Mouse (Mus musculus) regulatory T cell (primary cell): ENCODE measurements at regions not wholly inside any gene's neighbourhood (a gene's known extent, or its start where the extent isn't known, plus 50 kb on each side); places are given as distances from the start of the nearest gene placed in this dataset.

Source experiments
- in situ Hi-C: fragments of 300-600 bp; cut with MboI, MseI; formaldehyde crosslinking; loops from one replicate; pipeline ENCODE4 v1.15.1; 2025; ENCODE audit warnings: high pct_unique_total_duplicates

- in situ Hi-C loops, result no loop called here
These were observed 715.5 kb downstream of the Fam181b start for GRCm38 (mm10) chr7:93795210-93795609.

- in situ Hi-C loops, result loop anchor here (10.0 kb wide), 1 partner anchor 761 kb away; the partner anchor contains the start of gene Fam181b
These were observed 756.0 kb downstream of the Fam181b start for GRCm38 (mm10) chr7:93835697-93836096.

GRCm38 (mm10) chr7:93836169-93836568 lies 756.5 kb downstream of the Fam181b start:
- in situ Hi-C loops, result loop anchor here (10.0 kb wide), 1 partner anchor 761 kb away; the partner anchor contains the start of gene Fam181b

- in situ Hi-C loops, result no loop called here
These were observed 775.4 kb downstream of the Fam181b start for GRCm38 (mm10) chr7:93855025-93855424.

- in situ Hi-C loops, result no loop called here
These were observed 814.0 kb downstream of the Fam181b start for GRCm38 (mm10) chr7:93893701-93894100.

GRCm38 (mm10) chr7:93896921-93897320 lies 817.3 kb downstream of the Fam181b start:
- in situ Hi-C loops, result no loop called here

- in situ Hi-C loops, result no loop called here
These were observed 823.1 kb downstream of the Fam181b start for GRCm38 (mm10) chr7:93902770-93903169.

GRCm38 (mm10) chr7:93936925-93937324 lies 857.3 kb downstream of the Fam181b start:
- in situ Hi-C loops, result no loop called here

GRCm38 (mm10) chr7:93982103-93982502 lies 902.4 kb downstream of the Fam181b start:
- in situ Hi-C loops, result no loop called here

- in situ Hi-C loops, result no loop called here
These were observed 923.1 kb downstream of the Fam181b start for GRCm38 (mm10) chr7:94002780-94003179.

- in situ Hi-C loops, result no loop called here
These were observed 962.9 kb downstream of the Fam181b start for GRCm38 (mm10) chr7:94042466-94043030.

- in situ Hi-C loops, result no loop called here
These were observed 965.8 kb downstream of the Fam181b start for GRCm38 (mm10) chr7:94045428-94045827.

GRCm38 (mm10) chr7:94046029-94046428 lies 966.4 kb downstream of the Fam181b start:
- in situ Hi-C loops, result no loop called here

- in situ Hi-C loops, result no loop called here
These were observed 982.3 kb downstream of the Fam181b start for GRCm38 (mm10) chr7:94061814-94062545.
